Mouse (Mus musculus): Measurements from ENCODE around the gene Osbpl8.

Gene Osbpl8

DNA sequence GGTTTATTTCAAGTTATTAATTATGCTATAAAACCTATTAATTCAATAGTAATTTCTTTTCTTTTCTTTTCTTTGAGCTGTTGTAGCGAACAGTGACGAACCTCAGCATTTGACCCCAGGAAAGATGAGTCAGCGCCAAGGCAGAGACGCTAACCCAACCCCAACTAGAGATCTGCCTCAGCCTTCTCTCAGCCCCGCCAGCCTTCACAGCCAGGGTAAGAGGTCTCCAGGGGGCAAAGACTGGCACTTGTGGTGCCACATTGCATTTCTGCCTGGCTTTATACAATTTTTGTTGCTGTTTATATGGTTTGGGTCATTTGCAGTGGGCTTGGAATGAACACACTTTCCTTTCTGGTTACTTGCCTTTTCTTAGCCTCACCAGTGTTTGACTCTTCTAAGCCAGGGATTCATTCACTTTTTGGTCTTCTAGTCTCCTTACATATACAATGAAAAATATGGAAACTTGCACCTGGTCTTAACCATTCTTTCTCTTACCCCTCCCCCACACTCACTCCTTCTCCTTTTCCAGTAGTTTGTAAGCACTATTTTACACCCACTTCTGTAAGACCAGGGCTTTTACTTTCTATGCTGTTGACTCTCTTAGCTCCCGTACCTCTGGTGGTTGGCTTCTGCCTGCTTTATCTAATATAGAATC lies 69.1 kb downstream of the Osbpl8 start:
- in situ Hi-C loops (cut with MboI, MseI), result no loop called here

DNA sequence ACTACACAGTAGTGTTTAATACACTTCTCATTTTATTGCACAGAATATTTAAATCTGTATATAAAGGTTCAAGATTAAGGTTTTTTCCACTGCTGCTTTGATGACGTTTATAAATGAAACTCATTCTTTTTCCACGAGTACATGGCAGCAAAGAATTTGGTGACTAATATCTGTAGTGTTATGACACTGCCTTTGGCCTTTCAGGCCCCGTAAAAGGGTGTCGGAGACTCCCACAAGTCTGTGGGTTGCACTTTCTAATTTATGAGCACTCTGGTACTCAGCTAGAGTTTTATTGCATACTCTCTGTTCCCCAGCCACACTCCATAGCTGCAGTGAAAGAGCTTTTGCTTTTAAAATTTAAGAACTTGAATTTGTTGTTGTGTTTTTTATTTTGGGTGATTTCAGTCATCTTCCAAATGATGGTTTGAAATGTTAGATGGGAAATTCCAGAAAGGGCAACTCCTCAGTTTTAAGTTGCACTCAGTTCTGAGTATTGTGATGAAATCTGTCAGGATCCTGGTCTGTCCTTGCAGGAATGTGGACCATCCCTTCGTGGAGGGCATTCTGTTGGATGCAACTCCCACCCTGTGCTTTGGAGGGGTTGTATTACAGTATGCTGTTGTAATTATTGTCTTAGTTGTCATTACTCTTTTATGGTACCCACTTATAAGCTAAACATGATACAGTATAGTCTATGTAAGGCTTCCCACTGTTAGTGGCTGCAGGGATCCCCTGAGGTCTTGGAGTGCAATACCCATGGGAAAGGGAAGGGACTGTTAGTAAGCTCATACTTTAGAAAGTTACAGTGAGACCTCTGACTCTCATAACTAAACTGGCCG lies 70.1 kb downstream of the Osbpl8 start:
- in situ Hi-C loops (cut with MboI, MseI), result no loop called here

DNA sequence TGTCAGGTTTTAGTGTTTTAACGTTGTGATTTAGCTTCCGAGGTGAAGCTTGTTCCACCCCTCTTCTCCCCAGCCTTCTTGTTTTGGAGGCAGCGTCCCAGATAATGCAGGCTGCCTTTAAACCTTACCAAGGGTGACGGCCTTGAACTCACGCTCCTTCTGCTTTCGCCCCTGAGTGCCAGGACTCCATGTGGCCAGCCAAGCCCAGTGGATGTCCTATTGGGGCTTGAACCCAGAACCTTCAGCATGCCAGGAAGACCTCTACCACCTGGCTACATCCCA lies 70.7 kb downstream of the Osbpl8 start:
- in situ Hi-C loops (cut with MboI, MseI), result no loop called here

DNA sequence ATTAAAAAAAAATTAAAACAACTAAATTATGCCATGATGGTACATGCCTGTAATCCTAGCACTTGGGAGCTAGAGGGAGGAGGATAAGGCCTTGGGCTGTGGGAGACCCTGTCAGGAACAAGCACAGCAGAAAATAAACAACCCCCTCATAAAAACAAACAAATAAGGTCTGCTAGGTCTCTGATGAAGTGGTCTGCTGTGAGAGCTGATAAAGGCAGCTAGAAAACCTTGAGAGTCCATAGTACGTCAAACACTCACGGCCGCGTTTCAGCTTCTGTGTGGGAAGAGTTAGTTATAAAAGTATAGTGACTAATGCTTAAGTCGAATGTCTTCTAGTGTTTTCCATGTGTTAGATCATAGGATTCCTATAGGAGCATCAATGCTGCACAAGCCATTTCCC lies 72.9 kb downstream of the Osbpl8 start:
- in situ Hi-C loops (cut with MboI, MseI), result no loop called here

DNA sequence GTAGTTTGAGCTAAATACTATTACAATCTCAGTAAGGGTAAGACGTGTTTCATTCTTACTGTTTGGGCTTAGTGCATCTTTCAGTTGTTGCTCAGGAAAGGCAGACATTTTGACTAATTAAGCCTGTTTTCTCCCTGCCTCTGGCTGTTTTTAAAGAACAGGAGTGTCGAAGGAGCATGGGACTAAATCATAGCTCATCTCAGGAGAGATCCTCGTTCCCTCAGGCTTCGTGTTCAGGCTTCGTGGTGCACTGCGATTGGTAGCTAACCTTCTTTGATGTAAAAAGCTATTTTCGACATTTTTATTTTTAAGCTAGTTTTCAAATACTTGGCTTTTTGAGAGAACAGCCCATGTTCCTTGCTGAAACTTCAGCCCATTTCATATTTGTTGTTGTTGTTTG lies 78.1 kb downstream of the Osbpl8 start:
- in situ Hi-C loops (cut with MboI, MseI), result loop anchor here (10.0 kb wide), 1 partner anchor 1682 kb away; the partner anchor contains the start of gene Atxn7l3b

DNA sequence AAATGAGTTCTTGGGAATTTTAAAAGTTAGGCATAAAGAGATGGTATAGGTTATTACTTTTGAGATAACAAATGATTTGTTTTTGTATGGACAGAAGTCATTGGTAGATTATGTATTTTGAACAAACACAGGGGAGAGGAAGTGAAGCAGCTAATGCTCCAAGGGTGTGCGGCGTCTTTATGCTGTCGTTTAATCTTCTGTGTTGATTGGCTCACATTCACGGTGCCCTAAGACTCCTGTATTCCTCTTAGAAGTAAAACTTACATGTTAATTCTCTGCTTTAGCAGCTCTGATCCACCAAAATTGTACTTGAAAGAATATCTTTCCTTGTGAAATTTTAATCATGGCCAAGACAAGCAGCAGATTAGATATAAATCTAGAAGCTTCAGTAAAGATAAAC lies 83.1 kb downstream of the Osbpl8 start:
- in situ Hi-C loops (cut with MboI, MseI), result loop anchor here (10.0 kb wide), 1 partner anchor 1677 kb away; the partner anchor contains the start of gene Atxn7l3b

DNA sequence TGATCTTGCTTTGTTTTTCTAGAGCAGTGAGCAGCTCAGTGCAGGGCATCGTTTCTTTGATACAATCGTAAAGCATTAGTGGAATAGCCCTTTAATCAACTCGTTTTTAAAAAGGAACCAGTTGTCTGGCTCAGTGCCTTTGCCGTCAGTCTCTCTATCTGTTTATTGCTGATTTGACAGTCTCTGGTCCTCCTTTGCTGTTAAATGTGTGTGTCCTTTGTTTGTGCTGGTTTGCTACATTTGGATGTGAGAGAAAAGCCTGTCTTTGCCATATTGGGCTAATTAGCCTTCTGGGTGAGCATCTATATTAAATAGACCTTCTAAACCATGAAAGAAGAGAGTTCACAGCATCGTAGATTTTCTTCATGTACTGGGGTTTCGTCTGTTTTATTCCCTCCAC lies 83.6 kb downstream of the Osbpl8 start:
- in situ Hi-C loops (cut with MboI, MseI), result loop anchor here (10.0 kb wide), 1 partner anchor 1677 kb away; the partner anchor contains the start of gene Atxn7l3b

DNA sequence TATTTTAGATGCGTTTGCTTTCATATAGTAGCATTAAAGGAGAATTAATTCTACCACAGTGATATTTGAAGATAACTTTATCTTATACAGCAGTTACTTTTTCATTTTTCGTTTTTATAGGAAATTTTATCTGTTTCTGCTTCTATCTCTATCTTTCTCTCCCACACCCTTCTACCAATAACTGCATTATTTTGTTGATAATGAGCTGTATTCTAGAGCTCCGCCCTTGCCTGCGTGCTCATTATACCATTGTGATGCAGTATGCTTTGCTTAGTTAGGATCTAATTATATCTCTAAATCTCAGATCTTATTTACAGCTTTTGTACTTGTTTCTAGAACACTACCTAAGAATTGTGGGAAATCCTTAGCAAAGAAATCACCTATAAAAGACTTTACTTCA lies 85.6 kb downstream of the Osbpl8 start:
- in situ Hi-C loops (cut with MboI, MseI), result no loop called here

DNA sequence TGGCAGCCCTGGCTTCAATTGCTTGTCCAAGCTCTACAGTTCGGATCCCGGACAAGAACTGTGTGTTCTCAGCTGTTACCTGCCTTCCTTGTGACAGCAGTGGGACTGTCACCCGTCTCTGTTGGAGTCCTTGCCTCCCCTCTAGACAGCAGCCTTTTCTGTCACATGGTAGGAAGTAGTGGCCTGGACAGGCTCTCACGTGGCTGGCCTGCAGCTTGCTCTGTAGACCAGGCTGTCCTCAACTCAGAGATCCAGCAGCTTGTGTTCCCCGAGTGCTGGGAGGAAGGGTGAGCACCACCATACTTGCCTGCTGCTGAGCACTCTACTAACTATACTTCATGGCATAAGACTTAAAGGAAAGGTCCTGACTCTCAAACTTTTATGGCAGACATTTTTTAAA lies 87.1 kb downstream of the Osbpl8 start:
- in situ Hi-C loops (cut with MboI, MseI), result no loop called here

DNA sequence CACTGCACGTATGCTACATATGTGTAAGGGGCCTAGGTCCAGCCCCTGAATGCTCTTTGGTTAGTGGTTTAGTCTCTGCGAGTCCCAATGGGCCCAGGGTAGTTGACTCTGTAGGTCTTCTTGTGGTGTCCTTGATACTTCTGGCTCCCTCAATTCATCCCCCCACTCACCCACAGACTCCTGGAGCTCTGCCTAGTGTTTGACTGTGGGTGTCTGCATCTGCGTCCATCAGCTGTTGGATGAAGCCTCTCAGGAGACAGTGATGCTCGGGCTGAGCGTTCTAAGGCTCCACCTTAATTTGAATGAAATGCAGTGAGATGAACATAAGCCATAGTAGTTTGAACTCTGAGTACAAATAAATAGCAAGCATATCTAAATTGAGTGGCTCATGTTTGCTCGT lies 90.7 kb downstream of the Osbpl8 start:
- in situ Hi-C loops (cut with MboI, MseI), result no loop called here

DNA sequence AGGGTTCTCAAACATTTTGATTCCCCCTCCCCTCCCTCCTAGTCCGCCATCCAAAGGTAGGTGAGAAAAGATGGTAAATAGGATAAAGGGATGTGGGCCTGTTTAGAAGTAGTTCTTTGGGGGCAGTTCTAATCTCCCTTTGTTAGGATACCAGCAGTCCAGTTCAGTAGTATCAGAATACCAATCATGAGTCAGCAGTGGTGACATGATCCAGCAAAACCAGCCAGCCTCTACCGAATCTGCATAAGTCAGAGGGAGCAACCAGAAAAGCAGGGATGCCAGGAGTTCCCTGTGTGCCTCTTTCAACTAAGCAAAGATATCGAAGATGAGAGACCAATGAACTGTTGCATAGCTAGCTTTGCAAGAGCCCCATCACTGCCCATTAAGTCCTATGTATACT lies 91.6 kb downstream of the Osbpl8 start:
- in situ Hi-C loops (cut with MboI, MseI), result no loop called here

DNA sequence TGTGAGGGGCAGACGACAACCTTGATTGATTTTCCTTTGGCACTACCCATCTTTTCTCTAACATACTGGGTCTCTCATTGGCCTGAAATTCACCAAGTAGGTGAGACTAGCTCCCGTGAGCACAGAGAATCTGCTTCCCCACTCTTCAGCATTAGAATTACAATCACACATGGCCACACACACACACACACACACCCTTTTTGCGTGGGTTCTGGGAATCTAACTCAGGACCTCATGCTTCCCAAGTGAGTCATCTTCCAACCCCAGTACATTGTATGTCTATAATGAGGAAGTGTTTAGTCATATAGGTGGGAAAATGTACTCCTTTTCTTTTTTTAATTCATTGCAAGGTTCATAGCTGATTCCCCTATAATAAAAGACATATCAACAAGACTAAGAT lies 92.8 kb downstream of the Osbpl8 start:
- in situ Hi-C loops (cut with MboI, MseI), result no loop called here

DNA sequence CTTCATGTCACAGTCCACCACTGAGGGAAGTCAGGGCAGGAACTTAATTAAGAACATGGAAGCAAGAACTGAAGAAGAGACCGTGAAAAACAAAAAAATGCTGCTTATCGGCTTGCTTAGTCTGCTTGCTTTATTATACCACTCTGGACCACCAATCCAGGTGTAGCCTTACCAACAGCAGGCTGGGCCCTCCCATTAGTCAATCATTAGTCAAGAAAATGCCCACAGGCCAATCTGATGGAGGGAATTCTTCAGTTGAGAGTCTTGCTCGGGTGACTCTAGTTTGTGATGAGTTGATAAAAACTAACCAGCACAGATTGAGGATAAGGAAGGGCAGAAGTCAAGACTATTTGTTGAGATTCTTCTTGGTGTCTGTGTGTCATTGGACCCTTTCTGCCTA lies 93.7 kb downstream of the Osbpl8 start:
- in situ Hi-C loops (cut with MboI, MseI), result no loop called here

DNA sequence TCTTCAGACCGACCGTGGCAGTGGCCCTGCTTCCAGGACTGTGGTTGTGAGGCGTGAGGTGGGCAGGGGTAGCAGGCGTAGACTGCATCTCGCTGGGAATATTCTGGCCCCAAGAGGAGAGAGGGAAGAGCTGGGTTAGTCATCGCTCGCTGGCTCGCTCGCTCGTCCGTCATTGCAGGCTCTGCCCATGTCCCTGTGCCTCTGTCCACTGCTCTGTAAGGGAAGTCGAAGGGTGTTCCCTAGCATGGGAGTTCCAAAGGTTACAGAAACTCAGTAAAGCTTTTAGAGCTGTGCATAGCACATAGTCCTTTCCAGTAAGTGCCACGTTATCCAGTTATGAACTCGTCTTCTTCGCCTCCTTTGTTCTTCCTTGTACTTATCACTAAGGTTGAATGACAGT lies 107.1 kb downstream of the Osbpl8 start:
- in situ Hi-C loops (cut with MboI, MseI), result no loop called here

DNA sequence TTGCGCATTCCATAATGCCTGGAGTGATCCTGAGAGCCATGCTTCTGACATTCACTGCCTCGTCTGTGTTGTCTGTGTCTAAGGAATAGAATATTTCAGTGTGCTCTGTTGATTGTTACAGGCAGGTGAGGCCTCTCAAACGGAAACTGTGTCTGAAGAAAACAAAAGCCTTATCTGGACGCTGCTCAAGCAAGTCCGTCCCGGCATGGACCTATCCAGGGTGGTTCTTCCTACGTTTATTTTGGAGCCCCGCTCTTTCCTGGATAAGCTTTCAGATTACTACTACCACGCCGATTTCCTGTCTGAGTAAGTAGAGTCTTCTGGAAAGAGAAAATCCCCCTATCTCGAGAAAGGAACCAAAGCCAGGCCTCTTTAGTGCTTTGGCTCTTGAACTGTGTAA lies 108.4 kb downstream of the Osbpl8 start:
- in situ Hi-C loops (cut with MboI, MseI), result no loop called here

DNA sequence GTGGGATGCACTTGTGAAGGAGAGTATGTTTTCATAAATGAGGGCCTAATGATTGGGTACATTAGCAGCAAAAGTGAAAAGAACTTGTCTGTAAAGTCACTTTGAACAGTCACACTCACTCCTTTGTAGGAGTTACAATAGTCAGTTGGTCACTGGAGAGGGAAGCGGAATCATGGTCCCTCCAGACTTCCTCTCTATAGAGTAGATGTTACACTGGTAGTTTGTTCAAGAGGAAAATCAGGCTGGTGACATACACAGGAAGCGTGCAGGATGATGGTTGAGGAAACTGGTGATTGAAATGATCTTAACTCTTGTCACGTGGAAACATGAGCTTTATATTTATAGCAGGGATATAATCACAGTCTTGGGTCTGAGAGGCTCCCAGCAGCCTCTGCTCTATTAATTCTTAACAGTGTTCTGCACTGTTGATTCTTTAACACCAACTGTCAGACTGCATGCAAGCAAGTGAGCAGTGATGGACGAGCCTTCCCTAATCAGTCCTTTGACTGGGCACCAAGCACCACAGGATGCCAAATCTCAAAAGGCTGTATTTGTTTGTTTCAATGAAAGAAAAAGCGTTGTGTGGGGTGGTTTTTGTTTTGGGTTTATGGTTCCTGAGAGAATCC lies 109.0 kb downstream of the Osbpl8 start:
- in situ Hi-C loops (cut with MboI, MseI), result no loop called here

DNA sequence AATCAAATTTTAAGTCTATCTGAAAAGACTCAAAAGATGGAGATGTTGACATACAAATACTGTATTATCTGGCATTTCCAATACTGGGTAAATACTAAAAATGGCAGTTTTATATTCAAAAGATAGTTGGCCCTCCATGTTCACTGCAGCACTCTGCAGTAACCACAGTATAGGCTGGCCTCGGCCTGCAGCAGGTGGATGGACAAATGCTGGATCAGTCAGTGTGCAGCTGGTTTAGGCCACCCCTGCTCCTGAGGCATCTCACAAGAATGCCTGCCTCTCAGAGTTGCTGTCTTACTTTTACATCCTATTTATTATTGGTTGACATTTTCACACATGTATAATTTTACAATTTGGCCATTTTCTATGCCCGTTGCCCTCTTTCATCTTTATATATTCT lies 111.3 kb downstream of the Osbpl8 start:
- in situ Hi-C loops (cut with MboI, MseI), result loop anchor here (5.0 kb wide), 1 partner anchor 89 kb away; no protein-coding TSS in a partner anchor

DNA sequence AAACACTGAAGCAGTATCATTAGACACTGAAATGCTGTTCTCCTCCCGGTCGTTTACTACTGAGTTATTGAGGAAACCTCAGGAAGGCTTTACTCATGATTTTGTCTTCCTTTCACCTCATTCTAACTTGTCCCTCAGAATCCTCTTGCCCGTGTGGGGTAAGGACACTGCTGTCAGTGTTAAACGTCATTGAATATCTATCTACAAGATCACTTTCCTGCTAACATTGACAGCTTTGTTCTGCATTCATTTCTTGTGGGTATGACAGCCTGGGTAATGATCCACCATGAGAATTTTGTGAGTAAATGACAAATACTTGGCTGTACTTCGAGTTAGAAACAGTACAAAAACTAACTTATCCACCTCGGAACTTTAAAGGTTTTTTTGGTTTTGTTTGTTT lies 133.1 kb downstream of the Osbpl8 start:
- in situ Hi-C loops (cut with MboI, MseI), result no loop called here

DNA sequence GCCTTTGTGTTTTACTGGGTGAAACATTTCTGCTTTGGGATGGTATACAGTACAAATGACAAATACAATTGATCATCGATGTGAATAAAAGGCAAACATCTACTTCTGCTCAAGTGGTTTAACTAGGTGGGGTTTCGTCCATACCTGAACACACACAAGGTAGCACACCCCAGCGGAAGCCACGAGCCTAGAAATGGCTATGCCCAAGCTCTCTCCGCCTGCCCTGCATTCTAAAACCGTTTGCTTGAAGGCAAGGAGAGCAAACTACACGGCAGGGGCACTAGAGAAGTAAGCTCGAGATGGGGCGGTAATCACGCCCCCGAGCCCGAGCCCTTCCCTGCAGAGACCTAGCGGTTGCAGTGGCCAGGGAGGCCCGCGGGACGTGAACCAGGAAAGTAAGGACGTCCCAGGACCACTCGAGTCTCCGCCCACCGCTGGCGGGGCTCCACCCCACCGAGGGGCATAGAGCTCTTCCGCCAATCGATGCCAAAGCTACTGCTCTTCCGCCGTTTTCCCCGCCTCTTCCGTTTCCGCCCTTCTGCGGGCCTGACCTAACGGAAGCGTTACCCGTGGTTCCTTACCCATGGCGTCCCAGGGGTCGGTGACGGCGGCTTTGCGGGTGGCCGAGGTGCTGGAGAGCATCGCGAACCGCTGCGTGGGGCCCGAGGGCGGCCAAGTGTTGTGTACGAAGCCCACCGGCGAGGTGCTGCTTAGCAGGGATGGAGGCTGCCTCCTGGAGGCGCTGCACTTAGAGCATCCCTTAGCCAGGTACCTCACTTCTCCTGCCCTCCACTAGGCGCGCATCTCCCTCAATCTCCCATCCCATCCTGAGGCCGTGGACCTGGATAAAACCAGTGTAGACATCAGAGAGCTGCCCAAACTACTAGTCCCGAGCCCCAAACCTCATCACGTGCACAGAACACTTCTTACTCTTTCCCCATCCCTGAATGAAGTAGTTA lies 133.9 kb downstream of the Osbpl8 start, which contains the start of gene Bbs10:
TSS of gene Bbs10 (plus strand) at position 540 of the 959 bp plus-strand sequence.
- in situ Hi-C loops (cut with MboI, MseI), result no loop called here

DNA sequence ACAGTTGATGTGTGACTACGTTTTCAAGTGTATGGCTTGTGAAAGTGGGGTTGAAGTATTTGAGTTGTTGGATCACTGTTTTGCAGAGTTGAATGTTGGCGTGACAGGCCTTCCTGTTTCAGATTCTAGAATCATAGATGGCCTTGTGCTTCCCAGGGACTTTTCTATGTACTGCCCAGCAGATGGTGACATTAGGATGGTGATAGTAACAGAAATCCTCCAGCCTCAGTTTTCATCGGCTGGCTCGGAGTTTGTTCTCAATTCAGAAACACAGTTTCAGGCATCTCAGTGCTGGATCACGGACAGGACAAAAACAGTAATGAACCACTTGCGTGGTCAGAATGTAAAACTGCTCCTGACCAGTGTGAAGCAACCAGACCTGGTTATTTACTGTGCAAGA lies 135.0 kb downstream of the Osbpl8 start:
- in situ Hi-C loops (cut with MboI, MseI), result no loop called here

DNA sequence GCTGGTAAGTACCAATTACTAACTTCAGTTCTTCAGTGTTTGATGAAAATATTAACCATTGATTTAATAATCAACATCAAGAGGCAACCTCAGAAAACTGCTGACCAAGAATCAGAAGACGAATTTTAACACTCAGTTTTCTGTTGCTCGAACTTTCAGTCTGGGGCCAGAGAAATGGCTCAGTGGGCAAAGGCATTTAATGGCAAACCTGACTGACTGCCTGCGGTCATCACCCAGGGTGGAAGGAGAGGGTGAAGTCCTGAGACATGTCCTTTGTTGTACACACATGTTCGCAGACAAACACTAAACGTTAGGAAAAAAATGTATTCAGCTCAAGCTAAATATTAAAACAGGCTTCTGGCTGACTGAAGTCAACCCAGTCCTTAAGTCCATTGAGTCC lies 136.5 kb downstream of the Osbpl8 start:
- in situ Hi-C loops (cut with MboI, MseI), result loop anchor here (10.0 to 25.0 kb wide), 2 partner anchors 164 to 636 kb away; no protein-coding TSS in a partner anchor
